Mouse (Mus musculus) lung, adult 2 months (tissue): ENCODE results near the gene Gcsam. TPM values are rescaled to one million over a fixed set of nuclear protein-coding genes. Genes with fewer than 3 reads are reported as not detected.
A peak's percentile ranks its signal among the peaks of the same experiment; 100 is the strongest.

Experiments used
- DNase-seq: peaks from one replicate; pipeline ENCODE4 v3.0.0; 2022
- H3K4me1 ChIP-seq: fragments of 200-500 bp; 2 replicates; pipeline ENCODE4 v1.6.1; 2011; ENCODE audit warnings: low read length; ENCODE audit not compliant: control insufficient read depth, insufficient read depth
- H3K4me3 ChIP-seq: fragments of 200-500 bp; replicated peaks from 2 replicates; pipeline ENCODE3; 2011; ENCODE audit warnings: low read depth, mild to moderate bottlenecking, control low read depth, low read length; ENCODE audit errors: extremely low read depth
- CTCF ChIP-seq: fragments of 200-500 bp; IDR thresholded peaks from 2 replicates; pipeline ENCODE4 v1.5.1; 2011; ENCODE audit warnings: mild to moderate bottlenecking, low read length, control low read depth; ENCODE audit not compliant: insufficient read depth
- POLR2A ChIP-seq: fragments of 200-500 bp; IDR thresholded peaks from 2 replicates; pipeline ENCODE4 v1.6.1; 2011; ENCODE audit warnings: low read depth, mild to moderate bottlenecking, control low read depth, low read length, borderline replicate concordance; ENCODE audit errors: extremely low read depth
- WGBS: fragments of 180-500 bp; shearing (Covaris S2); methylation state at CpG from one replicate; pipeline ENCODE4 v1.1.7; 2018; 5-methylcytosine and 5-hydroxymethylcytosine counted together
- polyA plus RNA-seq: library from polyadenylated mRNA; depleted of rRNA; stranded (reverse); fragments of >200 nt; gene quantifications from 2 replicates; pipeline ENCODE4 v1.2.3, GENCODE M21; 2012

The Gcsam gene
- polyA plus RNA-seq, 1 experiment, result 0.30 TPM

- no peaks in the 10 kb centered on the region for H3K4me1 ChIP-seq
- no peak overlapping the region for H3K4me3 ChIP-seq
- DNase-seq, result no peak
- WGBS, result 85% methylated on average over 1 of the region's 1 CpGs
- TF ChIP-seq POLR2A (no peak), CTCF (no peak)
These were observed 5.8 kb downstream of the Gcsam start for GRCm38 (mm10) chr16:45615944-45616343.

DNA sequence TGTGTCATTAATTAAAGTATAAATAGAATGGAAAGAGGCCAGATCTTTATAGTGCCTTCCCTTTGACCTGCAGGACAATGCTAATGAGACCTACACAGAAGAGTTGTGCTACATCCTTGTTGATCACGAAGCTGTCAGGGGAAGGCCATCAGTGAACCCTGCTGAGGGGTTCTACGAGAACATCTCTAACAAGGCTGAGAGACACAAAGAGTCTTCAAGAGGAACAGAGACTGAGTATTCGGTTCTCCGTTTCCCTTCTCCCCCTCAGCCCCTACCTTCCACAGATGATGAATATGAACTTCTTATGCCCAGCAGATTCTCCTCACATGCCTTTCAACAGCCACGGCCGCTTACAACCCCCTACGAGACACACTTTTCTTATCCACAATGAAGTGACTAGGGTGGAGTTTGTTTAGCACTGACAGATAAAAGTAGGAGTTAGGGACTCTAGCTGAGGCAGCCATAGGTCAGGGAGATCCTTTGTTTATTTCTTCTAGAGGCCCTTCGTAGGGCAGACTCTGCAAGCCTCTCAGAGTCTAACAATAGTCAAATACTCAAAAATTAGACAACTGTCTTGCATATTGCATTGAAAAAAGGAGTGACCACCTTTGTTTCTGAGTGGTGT, 9.7 kb downstream of the Gcsam start:
- DNase-seq, result no peak
- Histone ChIP-seq H3K4me3 (no peak overlapping the region), H3K4me1 (no peaks in the 10 kb centered on the region)
- 35% methylated on average over 8 of the region's 8 CpGs for WGBS
- TF ChIP-seq CTCF (no peak), POLR2A (no peak)

- DNase-seq, result no peak
- Histone ChIP-seq H3K4me3 (no peak overlapping the region), H3K4me1 (no peaks in the 10 kb centered on the region)
- 84% methylated on average over 4 of the region's 4 CpGs for WGBS
- TF ChIP-seq POLR2A (no peak), CTCF (no peak)
These were observed 13.1 kb downstream of the Gcsam start for GRCm38 (mm10) chr16:45623230-45623629.

- WGBS, result 64% methylated on average over 2 of the region's 2 CpGs
- no peak for TF ChIP-seq CTCF
- no peak for TF ChIP-seq POLR2A
- H3K4me3 ChIP-seq, result no peak overlapping the region
- H3K4me1 ChIP-seq, result no peaks in the 10 kb centered on the region
- no peak for DNase-seq
These were observed 14.6 kb downstream of the Gcsam start for GRCm38 (mm10) chr16:45624791-45625190.

DNA sequence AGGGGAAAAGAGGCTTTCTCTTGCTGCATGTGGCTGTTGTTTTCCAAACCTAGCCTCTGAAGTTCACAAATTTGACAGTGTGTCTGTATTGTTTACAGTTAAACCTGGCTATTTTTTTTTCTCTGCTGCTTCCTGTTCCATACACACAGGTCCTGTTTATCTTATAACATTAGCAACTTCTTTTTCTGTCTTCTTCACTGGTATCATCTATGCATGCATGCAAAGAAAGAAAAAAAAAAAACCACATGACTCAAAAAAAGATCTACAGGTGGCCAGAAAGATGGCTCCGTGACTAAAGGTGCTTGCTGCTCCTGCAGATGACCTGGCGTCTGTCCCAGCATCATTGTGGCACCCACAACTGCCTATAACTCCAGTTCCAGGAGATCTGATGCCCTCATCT, 15.2 kb downstream of the Gcsam start:
- TF ChIP-seq CTCF (no peak), POLR2A (no peak)
- Histone ChIP-seq H3K4me3 (no peak overlapping the region), H3K4me1 (no peaks in the 10 kb centered on the region)
- 86% methylated on average over 2 of the region's 2 CpGs for WGBS
- DNase-seq, result no peak

GRCm38 (mm10) chr16:45629497-45630105, 19.4 kb downstream of the Gcsam start:
- WGBS, result 40% methylated on average over 8 of the region's 8 CpGs
- DNase-seq, result no peak
- no peaks in the 10 kb centered on the region for H3K4me1 ChIP-seq
- H3K4me3 ChIP-seq, result no peak overlapping the region
- TF ChIP-seq POLR2A (no peak), CTCF (no peak)

- H3K4me1 ChIP-seq, result no peaks in the 10 kb centered on the region
- peak; percentile 52 for DNase-seq
- no peak overlapping the region for H3K4me3 ChIP-seq
- TF ChIP-seq CTCF (peak; percentile 79), POLR2A (no peak)
- 59% methylated on average over 5 of the region's 5 CpGs for WGBS
These were observed 20.3 kb downstream of the Gcsam start for GRCm38 (mm10) chr16:45630347-45630960.

- 50% methylated on average over 4 of the region's 4 CpGs for WGBS
- no peak for DNase-seq
These were observed 22.2 kb downstream of the Gcsam start for GRCm38 (mm10) chr16:45632420-45632819.

GRCm38 (mm10) chr16:45635826-45636225, 25.6 kb downstream of the Gcsam start:
- no peak for DNase-seq
- Histone ChIP-seq H3K4me3 (no peak overlapping the region), H3K4me1 (no peaks in the 10 kb centered on the region)
- 85% methylated on average over 2 of the region's 2 CpGs for WGBS
- TF ChIP-seq POLR2A, result no peak
- no peak for TF ChIP-seq CTCF

More at GRCm38 (mm10) chr16:45632420-45632819, 22.2 kb downstream of the Gcsam start:
- TF ChIP-seq CTCF (no peak), POLR2A (no peak)
- no peaks in the 10 kb centered on the region for H3K4me1 ChIP-seq
- H3K4me3 ChIP-seq, result no peak overlapping the region

- Histone ChIP-seq H3K4me3 (no peak overlapping the region), H3K4me1 (no peaks in the 10 kb centered on the region)
- no peak for TF ChIP-seq CTCF
- no peak for TF ChIP-seq POLR2A
- 50% methylated on average over 10 of the region's 10 CpGs for WGBS
- no peak for DNase-seq
These were observed 30.0 kb downstream of the Gcsam start for GRCm38 (mm10) chr16:45640070-45640762.
